Mouse (Mus musculus) right cerebral cortex, adult 2 months (tissue): ENCODE data around the gene Jmjd8.
A peak's percentile ranks its signal among the peaks of the same experiment; 100 is the strongest.
"Not testable (repeated sequence)": the region's sequence is repeated elsewhere in the genome, so short reads cannot be mapped to it uniquely, and the experiment has no call there.

Experiments
- DNase-seq, 2 experiments: peaks; one replicate each; pipeline ENCODE4 v3.0.0; 2021 to 2022; ENCODE audit warnings: low spot score in 2 of 2

Gene Jmjd8

DNA sequence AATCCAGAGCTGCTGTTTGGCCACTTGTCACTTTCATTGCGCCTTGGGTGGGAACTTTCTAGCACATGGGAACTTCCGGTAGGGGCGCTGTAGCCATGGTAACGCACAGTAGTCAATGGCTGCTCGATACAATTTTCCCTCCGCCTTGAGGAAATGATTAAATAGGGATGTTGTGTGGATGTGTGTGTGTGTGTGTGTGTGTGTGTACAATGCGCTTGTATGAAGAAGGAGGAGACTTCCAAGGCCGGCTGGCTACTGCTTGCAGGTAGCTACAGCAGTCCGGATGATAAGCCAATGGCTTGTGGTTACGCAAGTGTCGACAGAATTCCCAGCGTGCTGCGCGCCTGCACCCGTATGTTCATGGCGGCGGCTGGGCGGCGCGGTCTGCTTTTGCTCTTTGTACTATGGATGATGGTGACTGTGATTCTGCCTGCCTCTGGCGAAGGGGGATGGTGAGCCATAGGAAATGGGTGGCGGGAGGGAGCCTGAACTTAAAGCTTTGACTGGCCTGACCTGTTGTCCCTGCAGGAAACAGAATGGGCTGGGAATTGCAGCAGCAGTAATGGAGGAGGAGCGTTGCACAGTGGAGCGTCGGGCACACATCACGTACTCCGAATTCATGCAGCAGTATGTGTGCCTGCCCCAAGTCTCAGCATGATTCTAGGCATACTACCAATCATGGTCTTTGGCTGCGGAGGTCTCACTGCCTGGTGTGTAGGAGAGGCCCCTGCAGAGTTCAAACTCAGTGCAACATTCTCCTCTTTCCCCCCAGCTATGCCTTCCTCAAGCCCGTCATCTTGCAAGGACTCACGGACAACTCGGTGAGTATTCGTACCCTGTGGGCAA is at the start of gene Jmjd8:
Gene Jmjd8, plus strand, starts transcription at position 156 of the 846 bp plus-strand sequence.
- peak; percentile 84 to 89 for DNase-seq

- no peak for DNase-seq
These were observed 47.3 kb upstream of the Jmjd8 start for GRCm38 (mm10) chr17:25781339-25781738.

DNA sequence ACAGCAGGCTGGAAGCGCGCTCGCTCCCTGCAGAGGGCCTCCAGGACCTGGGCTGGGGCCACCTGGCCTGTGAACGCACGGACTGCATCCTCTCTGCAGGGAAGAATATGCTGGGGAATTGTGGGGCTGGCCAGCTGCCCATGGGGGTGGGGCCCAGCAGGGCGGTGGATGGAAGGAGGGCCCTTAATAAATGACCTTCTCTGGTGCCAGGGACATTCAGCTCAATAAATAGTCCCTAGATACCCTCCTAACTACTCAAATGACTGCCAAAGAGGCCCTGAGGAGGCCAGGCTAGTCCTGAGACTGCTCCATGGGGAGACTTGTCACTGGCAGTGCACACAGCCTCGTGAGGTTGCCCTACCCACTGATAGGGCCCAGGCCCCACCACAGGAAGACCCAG is 45.6 kb upstream of the Jmjd8 start:
- DNase-seq, result no peak

- DNase-seq, result no peak
These were observed 44.6 kb upstream of the Jmjd8 start for GRCm38 (mm10) chr17:25783861-25784574.

- DNase-seq, result peak; percentile 98 to 99
These were observed 43.4 kb upstream of the Jmjd8 start, which contains the start of gene Haghl for GRCm38 (mm10) chr17:25785281-25785745. Gene Haghl, minus strand, starts transcription at chr17:25785673.

GRCm38 (mm10) chr17:25786280-25786679 is 42.4 kb upstream of the Jmjd8 start, which contains the start of gene Ccdc78:
Gene Ccdc78, plus strand, starts transcription at chr17:25786580.
- DNase-seq, result no peak

- DNase-seq, result no peak
These were observed 41.7 kb upstream of the Jmjd8 start for GRCm38 (mm10) chr17:25786781-25787504.

DNA sequence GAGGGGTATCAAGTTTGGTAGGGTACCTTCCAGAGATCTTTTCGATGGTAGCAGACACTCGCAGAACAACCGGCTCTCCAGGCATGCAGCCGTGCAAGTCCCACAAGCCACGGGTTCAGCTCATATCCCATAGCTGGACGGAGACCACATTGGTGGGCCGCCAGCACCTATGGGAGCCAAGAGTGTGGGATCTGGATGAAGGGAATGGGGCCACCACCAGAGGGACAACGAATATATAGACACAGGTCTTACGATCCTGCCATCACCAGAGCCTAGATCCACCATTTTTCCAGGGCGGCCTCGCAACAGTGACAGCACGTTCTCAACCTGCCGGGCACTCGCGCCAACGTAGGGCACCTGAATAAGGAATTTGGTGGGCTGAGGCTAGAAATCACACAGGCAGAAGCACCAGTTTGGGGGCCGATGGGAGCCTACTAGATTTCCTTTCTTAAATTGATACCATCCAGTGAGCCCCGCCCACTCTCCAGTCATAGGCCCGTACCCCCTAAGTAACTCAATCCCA is 37.3 kb upstream of the Jmjd8 start:
- DNase-seq, result no peak

- peak; percentile 84 to 91 for DNase-seq
These were observed 36.7 kb upstream of the Jmjd8 start for GRCm38 (mm10) chr17:25791843-25792527.

GRCm38 (mm10) chr17:25792615-25793014 is 36.1 kb upstream of the Jmjd8 start, which contains the start of gene Fam173a:
Gene Fam173a, minus strand, starts transcription at chr17:25792901.
- peak; percentile 63 to 78 for DNase-seq

GRCm38 (mm10) chr17:25794197-25794596 is 34.5 kb upstream of the Jmjd8 start:
- DNase-seq, result no peak

DNA sequence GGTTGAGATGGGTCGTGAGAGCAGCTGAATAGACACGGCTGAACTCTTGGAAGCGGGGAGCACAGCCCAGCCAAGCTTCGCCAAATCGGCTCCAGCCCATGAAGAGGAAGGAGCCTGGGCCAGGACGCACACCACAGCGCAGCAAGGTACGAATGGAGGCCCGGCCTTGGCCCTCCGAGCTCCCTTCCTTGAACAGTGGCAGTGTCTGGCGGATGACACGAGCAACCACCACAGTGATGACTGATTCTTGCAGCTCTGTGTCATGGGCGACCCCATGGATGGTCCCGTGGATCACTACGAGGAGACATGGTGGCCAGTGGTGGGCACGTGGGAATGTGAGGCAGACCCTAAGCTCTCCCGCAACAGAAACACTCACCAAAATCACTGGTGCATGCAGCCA is 33.7 kb upstream of the Jmjd8 start:
- DNase-seq, result no peak

- DNase-seq, result peak in 1 of 2 experiments; percentile 66
These were observed 33.0 kb upstream of the Jmjd8 start, which contains the start of gene AC134908.4 for GRCm38 (mm10) chr17:25795609-25796092. Gene AC134908.4, minus strand, starts transcription at chr17:25795659.

DNA sequence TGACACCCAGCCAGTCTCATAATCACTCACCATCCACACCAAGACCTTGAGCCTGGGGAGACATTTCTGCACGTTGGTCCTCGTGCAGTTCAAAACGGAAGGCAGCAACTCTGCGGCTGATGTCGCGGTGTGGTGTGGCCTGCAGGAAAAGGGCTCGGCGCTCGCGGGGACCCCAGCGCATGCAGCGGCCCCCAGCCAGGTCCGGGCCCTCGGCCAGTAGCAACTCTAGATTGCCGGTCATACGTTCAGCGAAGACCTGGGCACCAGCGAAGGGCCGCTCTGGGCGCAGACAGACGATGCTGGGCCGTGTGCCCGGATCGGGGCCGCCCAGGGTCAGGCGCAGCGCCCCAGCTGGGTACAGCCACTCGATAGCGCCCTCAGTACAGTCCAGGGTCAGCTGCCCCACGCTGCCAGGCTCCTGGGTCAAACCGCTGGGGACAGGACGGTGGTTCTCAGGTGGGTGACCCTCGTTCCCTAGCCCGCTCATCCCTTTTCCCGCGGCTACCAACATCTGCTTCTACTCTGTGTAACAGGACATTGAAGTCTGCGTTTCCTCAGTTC is 32.4 kb upstream of the Jmjd8 start:
- no peak for DNase-seq

GRCm38 (mm10) chr17:25796951-25797369 is 31.7 kb upstream of the Jmjd8 start, which contains the start of gene Metrn:
Gene Metrn, minus strand, starts transcription at chr17:25797136.
- DNase-seq, result peak; percentile 66 to 67

GRCm38 (mm10) chr17:25801029-25801428 is 27.6 kb upstream of the Jmjd8 start:
- peak; percentile 74 to 78 for DNase-seq

- DNase-seq, result peak; percentile 85 to 89
These were observed 25.7 kb upstream of the Jmjd8 start for GRCm38 (mm10) chr17:25802825-25803517.

DNA sequence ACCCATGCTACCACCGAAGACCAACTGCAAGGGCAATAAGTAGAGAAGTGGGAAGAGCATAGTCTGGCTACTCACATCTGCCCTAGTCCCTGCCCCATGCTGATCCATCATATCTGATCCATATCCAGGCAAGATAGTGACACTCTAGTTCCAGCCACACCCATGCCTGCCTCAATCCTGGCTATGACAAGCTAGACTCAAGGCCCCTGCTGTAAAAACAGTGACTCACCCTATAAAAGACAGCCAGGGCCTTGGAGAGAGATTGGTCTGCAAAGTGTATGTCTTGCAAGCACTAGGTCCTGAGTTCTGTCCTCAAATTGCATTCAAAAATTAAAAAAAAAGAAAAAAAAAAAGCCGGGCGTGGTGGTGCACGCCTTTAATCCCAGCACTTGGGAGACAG is 22.2 kb upstream of the Jmjd8 start:
- no peak for DNase-seq

GRCm38 (mm10) chr17:25807452-25807851 is 21.2 kb upstream of the Jmjd8 start:
- not testable (repeated sequence) for DNase-seq

DNA sequence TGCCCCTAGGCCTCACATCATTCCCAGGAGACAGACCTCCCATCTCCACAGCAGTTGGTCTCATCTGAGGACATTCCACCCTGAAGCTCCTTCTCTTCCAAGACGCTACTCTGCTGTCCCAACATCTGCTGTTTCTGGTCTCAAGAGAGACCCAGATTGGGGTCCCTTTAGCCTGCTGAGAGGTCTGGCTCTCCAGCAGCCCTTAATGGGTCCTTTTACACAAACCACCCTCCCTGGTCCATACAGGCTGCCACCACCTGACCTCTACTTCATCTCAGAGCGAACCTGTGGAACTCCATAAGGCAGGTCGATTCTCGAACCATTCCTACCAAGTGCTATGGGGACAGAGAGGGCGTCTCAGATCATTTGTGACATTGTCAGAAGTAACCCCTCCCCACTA is 20.6 kb upstream of the Jmjd8 start:
- no peak for DNase-seq
